Mouse (Mus musculus): Measurements from ENCODE around the gene Cox8b. TPM values are rescaled to one million over a fixed set of nuclear protein-coding genes. Genes with fewer than 3 reads are reported as not detected.

Gene Cox8b
- not detected in 2 replicates for polyA plus RNA-seq (2011; ENCODE audit: insufficient read depth, insufficient read length, low replicate concordance, missing spikeins)

DNA sequence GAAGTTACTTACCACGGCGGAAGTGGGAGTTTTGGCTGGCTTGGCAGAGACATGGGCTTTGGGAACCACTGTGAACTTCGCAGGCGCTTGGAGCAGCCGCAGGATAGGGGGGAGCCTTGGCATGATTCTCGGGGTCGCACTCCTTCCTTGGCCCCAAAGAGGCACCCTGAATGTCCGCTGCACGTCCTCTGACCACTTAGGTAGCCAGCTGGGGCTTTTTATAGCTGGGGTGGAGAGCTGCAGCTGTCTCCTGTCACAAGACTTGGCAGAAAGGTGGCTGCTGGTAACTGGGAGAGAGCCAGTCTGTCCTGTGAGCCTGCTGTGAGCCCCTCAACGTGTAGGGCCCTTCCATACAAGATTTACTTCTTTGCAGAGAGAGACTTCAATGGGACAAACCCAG, at the start of gene Cox8b:
TSS of gene Cox8b (minus strand) at position 227 of the 400 bp plus-strand sequence.
- TF ChIP-seq CTCF (IDR thresholded peaks at IDR 0.05; ENCODE audit: control insufficient read depth, insufficient read depth, low read length) (no peak), POLR2A (IDR thresholded peaks at IDR 0.05; ENCODE audit: borderline replicate concordance, control insufficient read depth, low read depth, low read length) (no peak)
- WGBS = 81% methylated on average over 10 of the region's 10 CpGs
- H3K4me3 ChIP-seq (replicated peaks; ENCODE audit: control insufficient read depth, low read depth, low read length) = no peak within 1 kb of the TSS
- H3K4me1 ChIP-seq (ENCODE audit: control insufficient read depth, insufficient read depth, low read length) = no peaks in the 10 kb centered on the region
- no peak within 1 kb of the TSS for H3K27ac ChIP-seq (ENCODE audit: control insufficient read depth, insufficient read depth, low read depth, low read length, poor library complexity)

DNA sequence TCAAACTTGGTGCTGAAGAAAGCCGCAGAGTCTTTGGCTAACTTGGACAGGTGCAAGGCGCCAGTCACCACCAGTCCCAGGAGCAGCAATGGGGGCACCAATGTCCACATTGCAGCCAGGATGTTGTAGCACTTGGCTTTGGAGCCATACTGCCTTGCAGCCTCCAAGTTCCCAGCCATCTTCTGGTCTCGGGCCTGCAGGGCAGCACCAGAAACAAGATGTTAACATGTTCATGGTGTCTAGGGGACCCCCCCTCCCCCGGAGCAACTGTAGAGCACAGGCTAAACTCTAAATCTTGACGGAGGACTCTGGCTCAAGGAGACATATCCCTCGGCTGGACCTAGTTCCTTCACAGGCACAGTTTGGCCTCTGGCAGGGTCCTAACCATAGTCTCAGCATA, 49.0 kb upstream of the Cox8b start:
- H3K4me3 ChIP-seq (replicated peaks; ENCODE audit: control insufficient read depth, low read depth, low read length) = no peak overlapping the region
- TF ChIP-seq POLR2A (IDR thresholded peaks at IDR 0.05; ENCODE audit: borderline replicate concordance, control insufficient read depth, low read depth, low read length) (no peak), CTCF (IDR thresholded peaks at IDR 0.05; ENCODE audit: control insufficient read depth, insufficient read depth, low read length) (no peak)
- no peak overlapping the region for H3K27ac ChIP-seq (ENCODE audit: control insufficient read depth, insufficient read depth, low read depth, low read length, poor library complexity)
- peaks cover 6% of the 10 kb centered on the region; the same call in 1 of the 2 replicates for H3K4me1 ChIP-seq (ENCODE audit: control insufficient read depth, insufficient read depth, low read length)
- WGBS = 76% methylated on average over 6 of the region's 6 CpGs

DNA sequence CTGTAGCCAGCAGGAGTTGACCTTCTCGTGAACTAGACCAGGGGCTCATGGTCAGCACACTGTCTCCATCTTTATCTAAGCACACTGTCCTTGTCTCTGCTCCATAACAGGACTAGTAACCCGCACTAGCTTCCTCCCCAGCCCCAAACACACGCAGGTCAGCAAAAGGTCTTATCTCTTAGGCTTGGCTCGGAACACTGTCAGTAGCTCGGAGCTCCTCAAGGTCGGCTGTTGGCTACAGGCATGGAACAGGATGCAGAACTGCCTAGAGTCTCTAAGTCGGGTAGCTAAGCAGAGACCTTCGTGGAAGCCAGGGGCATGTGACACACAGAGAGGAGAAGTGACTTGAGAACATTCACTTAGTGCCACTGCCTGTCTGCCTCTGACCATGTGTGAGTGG, 47.9 kb upstream of the Cox8b start:
- 79% methylated on average over 8 of the region's 8 CpGs for whole genome bisulfite sequencing
- H3K27ac ChIP-seq (ENCODE audit: control insufficient read depth, insufficient read depth, low read depth, low read length, poor library complexity) = no peak overlapping the region
- peaks cover 4% of the 10 kb centered on the region; the same call in 1 of the 2 replicates for H3K4me1 ChIP-seq (ENCODE audit: control insufficient read depth, insufficient read depth, low read length)
- no peak overlapping the region for H3K4me3 ChIP-seq (replicated peaks; ENCODE audit: control insufficient read depth, low read depth, low read length)
- TF ChIP-seq POLR2A (IDR thresholded peaks at IDR 0.05; ENCODE audit: borderline replicate concordance, control insufficient read depth, low read depth, low read length) (no peak), CTCF (IDR thresholded peaks at IDR 0.05; ENCODE audit: control insufficient read depth, insufficient read depth, low read length) (no peak)

DNA sequence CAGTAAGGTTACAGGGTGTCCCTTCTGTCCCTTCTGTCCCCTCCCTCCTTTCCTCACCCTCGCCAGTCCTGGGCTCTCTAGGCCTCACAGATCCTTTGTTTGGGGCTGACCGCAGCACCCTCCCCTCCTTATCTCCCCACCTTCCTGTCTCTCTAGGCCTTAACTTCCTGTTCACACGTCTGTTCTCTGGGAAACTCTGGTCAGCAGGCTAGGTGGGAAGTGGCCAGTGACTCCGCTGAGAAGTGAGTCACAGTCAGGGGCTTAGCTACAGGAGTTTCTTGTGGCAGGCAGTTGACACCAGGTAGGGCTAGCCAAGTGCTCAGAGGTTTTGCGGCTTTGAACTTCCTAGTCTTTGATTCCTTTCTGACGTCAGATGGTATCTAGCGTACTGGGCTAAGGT, 46.7 kb upstream of the Cox8b start:
- TF ChIP-seq CTCF (IDR thresholded peaks at IDR 0.05; ENCODE audit: control insufficient read depth, insufficient read depth, low read length) = no peak
- TF ChIP-seq POLR2A (IDR thresholded peaks at IDR 0.05; ENCODE audit: borderline replicate concordance, control insufficient read depth, low read depth, low read length) = no peak
- H3K4me3 ChIP-seq (replicated peaks; ENCODE audit: control insufficient read depth, low read depth, low read length) = no peak overlapping the region
- H3K4me1 ChIP-seq (ENCODE audit: control insufficient read depth, insufficient read depth, low read length) = peaks cover 5% of the 10 kb centered on the region; the same call in 1 of the 2 replicates
- H3K27ac ChIP-seq (ENCODE audit: control insufficient read depth, insufficient read depth, low read depth, low read length, poor library complexity) = peak overlapping the region; percentile 3; the same call in 1 of the 2 replicates
- WGBS = 14% methylated on average over 7 of the region's 7 CpGs

DNA sequence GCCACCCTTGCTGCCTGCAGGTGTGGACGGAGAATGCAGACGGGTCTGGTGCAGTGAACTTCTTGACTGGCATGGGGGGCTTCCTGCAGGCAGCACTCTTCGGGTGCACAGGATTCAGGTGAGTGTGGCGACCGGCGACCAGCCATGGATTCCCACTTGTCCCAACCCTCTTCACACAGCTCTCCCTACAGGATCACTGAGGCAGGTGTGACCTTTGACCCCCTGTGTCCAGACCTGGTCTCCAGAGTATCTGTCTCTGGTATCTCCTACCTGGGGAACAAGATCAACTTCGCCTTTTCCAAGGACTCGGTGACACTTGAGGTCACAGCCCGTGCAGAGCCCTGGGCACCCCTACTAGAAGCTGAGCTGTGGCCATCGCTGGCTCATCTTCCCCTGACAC, 46.1 kb upstream of the Cox8b start:
- WGBS = 86% methylated on average over 10 of the region's 10 CpGs
- H3K4me3 ChIP-seq (replicated peaks; ENCODE audit: control insufficient read depth, low read depth, low read length) = no peak overlapping the region
- TF ChIP-seq CTCF (IDR thresholded peaks at IDR 0.05; ENCODE audit: control insufficient read depth, insufficient read depth, low read length) = no peak
- no peak for TF ChIP-seq POLR2A (IDR thresholded peaks at IDR 0.05; ENCODE audit: borderline replicate concordance, control insufficient read depth, low read depth, low read length)
- peaks cover 5% of the 10 kb centered on the region; the same call in 1 of the 2 replicates for H3K4me1 ChIP-seq (ENCODE audit: control insufficient read depth, insufficient read depth, low read length)
- no peak overlapping the region for H3K27ac ChIP-seq (ENCODE audit: control insufficient read depth, insufficient read depth, low read depth, low read length, poor library complexity)

DNA sequence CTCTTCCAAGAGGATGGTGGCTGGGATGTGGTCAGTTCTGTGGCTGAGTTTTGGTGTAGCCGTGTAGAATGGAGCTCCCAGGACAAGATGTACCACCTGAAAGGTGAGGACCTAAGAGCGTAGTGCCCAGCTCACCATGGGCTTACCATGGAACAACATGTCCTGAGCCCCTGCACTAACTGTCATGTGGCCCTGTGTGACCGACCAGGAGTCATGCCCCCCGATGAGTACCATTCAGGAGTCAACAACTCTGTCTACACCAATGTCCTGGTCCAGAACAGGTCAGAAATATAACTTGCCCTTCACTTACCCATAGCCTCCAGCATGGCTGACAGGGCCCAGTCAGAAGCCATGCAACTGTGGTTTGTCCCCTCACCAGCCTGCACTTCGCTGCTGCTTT, 45.0 kb upstream of the Cox8b start:
- Histone ChIP-seq H3K4me1 (ENCODE audit: control insufficient read depth, insufficient read depth, low read length) (peaks cover 5% of the 10 kb centered on the region; the same call in 1 of the 2 replicates), H3K27ac (ENCODE audit: control insufficient read depth, insufficient read depth, low read depth, low read length, poor library complexity) (no peak overlapping the region), H3K4me3 (replicated peaks; ENCODE audit: control insufficient read depth, low read depth, low read length) (no peak overlapping the region)
- TF ChIP-seq CTCF (IDR thresholded peaks at IDR 0.05; ENCODE audit: control insufficient read depth, insufficient read depth, low read length) (no peak), POLR2A (IDR thresholded peaks at IDR 0.05; ENCODE audit: borderline replicate concordance, control insufficient read depth, low read depth, low read length) (no peak)
- WGBS = 83% methylated on average over 5 of the region's 5 CpGs

DNA sequence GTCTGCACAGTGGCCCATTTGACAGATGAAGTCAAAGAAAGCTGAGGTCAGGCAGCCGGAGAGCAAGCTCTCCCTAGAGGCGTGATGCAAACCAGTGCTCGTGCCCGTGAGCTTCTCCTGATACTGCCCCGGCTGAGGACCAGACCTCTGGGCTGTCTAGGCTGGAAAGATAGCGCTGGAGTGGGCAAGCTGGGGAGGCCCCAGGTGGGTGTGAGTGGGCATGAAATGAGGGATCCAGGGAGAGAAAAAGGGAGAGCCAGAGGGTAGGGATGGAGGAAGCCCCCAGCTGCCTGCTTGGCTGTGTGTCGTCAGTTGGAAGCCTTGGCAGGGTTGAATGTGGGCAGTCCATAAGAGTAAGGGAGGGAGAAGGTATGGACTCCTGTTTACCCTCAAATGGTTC, 44.0 kb upstream of the Cox8b start:
- TF ChIP-seq POLR2A (IDR thresholded peaks at IDR 0.05; ENCODE audit: borderline replicate concordance, control insufficient read depth, low read depth, low read length) (no peak), CTCF (IDR thresholded peaks at IDR 0.05; ENCODE audit: control insufficient read depth, insufficient read depth, low read length) (no peak)
- H3K4me1 ChIP-seq (ENCODE audit: control insufficient read depth, insufficient read depth, low read length) = peaks cover 5% of the 10 kb centered on the region; the same call in 1 of the 2 replicates
- H3K4me3 ChIP-seq (replicated peaks; ENCODE audit: control insufficient read depth, low read depth, low read length) = no peak overlapping the region
- 88% methylated on average over 7 of the region's 7 CpGs for WGBS
- H3K27ac ChIP-seq (ENCODE audit: control insufficient read depth, insufficient read depth, low read depth, low read length, poor library complexity) = no peak overlapping the region

DNA sequence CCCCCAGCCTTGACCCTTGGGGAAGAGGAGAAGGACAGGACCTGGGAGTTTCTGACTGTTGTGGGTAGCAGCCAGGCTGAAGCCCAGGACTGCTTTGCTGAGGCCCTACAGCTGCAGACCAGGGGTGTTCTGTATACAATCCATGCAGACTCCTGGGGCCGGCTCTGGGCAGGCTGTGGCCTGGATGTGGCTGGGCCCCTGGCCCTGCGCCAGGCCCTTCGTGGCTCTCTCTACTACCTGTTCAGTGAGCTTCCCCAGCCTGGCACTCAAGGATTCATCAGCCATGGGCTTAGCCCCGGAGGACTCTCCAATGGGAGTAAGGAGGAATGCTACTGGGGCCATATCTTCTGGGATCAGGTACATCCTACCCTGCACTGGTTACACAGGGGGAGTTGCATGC, 43.1 kb upstream of the Cox8b start:
- TF ChIP-seq POLR2A (IDR thresholded peaks at IDR 0.05; ENCODE audit: borderline replicate concordance, control insufficient read depth, low read depth, low read length) = no peak
- TF ChIP-seq CTCF (IDR thresholded peaks at IDR 0.05; ENCODE audit: control insufficient read depth, insufficient read depth, low read length) = no peak
- no peak overlapping the region for H3K27ac ChIP-seq (ENCODE audit: control insufficient read depth, insufficient read depth, low read depth, low read length, poor library complexity)
- 56% methylated on average over 4 of the region's 4 CpGs for WGBS

DNA sequence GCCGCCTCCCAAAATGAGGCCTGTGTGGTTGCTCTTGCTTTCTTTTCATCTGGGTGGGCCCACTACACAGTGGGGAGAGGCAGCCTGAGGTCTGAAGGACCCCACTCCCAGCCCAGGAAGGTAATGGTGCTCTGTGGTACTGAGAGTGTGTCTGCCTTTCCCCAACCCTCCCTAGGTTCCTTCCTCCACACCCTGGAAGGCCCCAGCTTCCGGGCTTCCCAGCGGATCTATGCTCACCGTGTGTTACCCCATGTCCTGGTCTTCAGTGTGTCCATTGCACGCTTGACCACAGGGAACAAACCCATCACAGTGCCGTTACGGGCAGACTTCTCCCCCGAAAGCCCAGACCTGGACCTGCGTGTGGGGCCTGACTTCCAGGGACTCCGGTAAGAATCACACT, 42.6 kb upstream of the Cox8b start:
- H3K4me1 ChIP-seq (ENCODE audit: control insufficient read depth, insufficient read depth, low read length) = peaks cover 5% of the 10 kb centered on the region; the same call in 1 of the 2 replicates
- 75% methylated on average over 10 of the region's 10 CpGs for WGBS
- no peak overlapping the region; the same call in 1 of the 2 replicates for H3K27ac ChIP-seq (ENCODE audit: control insufficient read depth, insufficient read depth, low read depth, low read length, poor library complexity)
- no peak overlapping the region for H3K4me3 ChIP-seq (replicated peaks; ENCODE audit: control insufficient read depth, low read depth, low read length)
- TF ChIP-seq POLR2A (IDR thresholded peaks at IDR 0.05; ENCODE audit: borderline replicate concordance, control insufficient read depth, low read depth, low read length) (no peak), CTCF (IDR thresholded peaks at IDR 0.05; ENCODE audit: control insufficient read depth, insufficient read depth, low read length) (no peak)

More for the DNA sequence above, 43.1 kb upstream of the Cox8b start:
- no peak overlapping the region for H3K4me3 ChIP-seq (replicated peaks; ENCODE audit: control insufficient read depth, low read depth, low read length)
- H3K4me1 ChIP-seq (ENCODE audit: control insufficient read depth, insufficient read depth, low read length) = peaks cover 5% of the 10 kb centered on the region; the same call in 1 of the 2 replicates

Measured in bone marrow, adult 2 months (tissue).